Mouse (Mus musculus): ENCODE measurements around the gene Snx6. TPM values are rescaled to one million over a fixed set of nuclear protein-coding genes. Genes with fewer than 3 reads are reported as not detected.
"Not testable (repeated sequence)": the region's sequence is repeated elsewhere in the genome, so short reads cannot be mapped to it uniquely, and the experiment has no call there.

The Snx6 gene
- polyA plus RNA-seq, 1 experiment from 2014 or later = 201 TPM

DNA sequence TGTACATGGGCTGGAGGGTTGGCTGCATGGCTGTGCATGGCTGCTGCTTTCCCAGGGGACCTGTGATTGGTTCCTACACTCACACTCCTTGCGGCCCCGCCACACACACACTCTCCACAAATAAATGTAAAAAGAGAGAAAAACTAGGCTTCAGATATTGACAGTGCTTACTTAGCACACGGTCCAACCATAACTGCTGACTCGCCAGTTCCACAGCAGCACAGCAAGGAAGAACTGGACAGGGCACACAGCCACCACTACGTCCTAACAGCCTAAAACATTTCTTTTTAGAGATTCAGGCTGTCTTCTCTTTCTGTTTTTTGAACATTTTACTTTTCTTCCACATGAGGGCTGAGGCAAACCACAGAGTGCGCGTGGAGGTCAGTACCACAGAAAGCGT, 4.0 kb downstream of the Snx6 start:
- Histone ChIP-seq H3K9ac (replicated peaks) (no peak overlapping the region), H3K27me3 (no peaks in the 10 kb centered on the region), H3K4me3 (no peak overlapping the region), H3K4me1 (peaks cover 42% of the 10 kb centered on the region), H3K9me3 (no peaks in the 10 kb centered on the region), H3K4me2 (replicated peaks) (no peak overlapping the region), H3K27ac (replicated peaks) (no peak overlapping the region), H3K36me3 (peaks cover 7% of the 10 kb centered on the region; the same call in 1 of the 2 replicates)
- WGBS = 93% methylated on average over 8 of the region's 8 CpGs
- no peak for ATAC-seq (ENCODE audit: low FRiP score, low read depth)

- Histone ChIP-seq H3K4me3 (no peak overlapping the region), H3K36me3 (peaks cover 10% of the 10 kb centered on the region), H3K27ac (replicated peaks) (no peak overlapping the region), H3K9ac (replicated peaks) (no peak overlapping the region), H3K4me1 (peaks cover 36% of the 10 kb centered on the region), H3K9me3 (no peaks in the 10 kb centered on the region), H3K27me3 (no peaks in the 10 kb centered on the region), H3K4me2 (replicated peaks) (0 out of 2 replicates have a peak overlapping the region, but pooled peaks have one; percentile 4)
- peak; percentile 63; the same call in 1 of the 2 replicates for ATAC-seq (ENCODE audit: low FRiP score, low read depth)
- WGBS = 22% methylated on average over 11 of the region's 11 CpGs
These were observed 6.0 kb downstream of the Snx6 start for GRCm38 (mm10) chr12:54789346-54790143.

DNA sequence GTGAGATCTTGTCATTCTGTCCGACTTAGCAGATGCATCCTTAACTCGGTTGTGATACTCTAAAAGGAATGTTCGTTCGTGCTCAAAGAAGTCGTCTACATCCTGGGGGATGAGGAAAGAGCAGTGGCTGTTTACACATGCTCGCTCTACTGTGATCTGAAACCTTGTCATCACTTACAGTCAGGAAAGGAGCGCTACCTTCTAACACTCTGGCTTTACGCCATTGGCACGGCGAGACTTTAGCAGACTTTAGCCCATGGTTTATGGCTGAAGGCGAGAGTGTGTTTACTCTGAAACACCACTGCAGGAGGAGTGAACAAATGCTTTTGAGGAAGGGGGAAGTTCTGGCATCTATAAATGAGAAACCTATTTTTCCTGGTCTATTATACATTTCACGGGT, 31.9 kb downstream of the Snx6 start:
- Histone ChIP-seq H3K4me3 (no peak overlapping the region), H3K4me2 (replicated peaks) (no peak overlapping the region), H3K9me3 (no peaks in the 10 kb centered on the region), H3K27me3 (no peaks in the 10 kb centered on the region), H3K27ac (replicated peaks) (no peak overlapping the region), H3K4me1 (no peaks in the 10 kb centered on the region), H3K36me3 (peaks cover 83% of the 10 kb centered on the region), H3K9ac (replicated peaks) (no peak overlapping the region)
- WGBS = 95% methylated on average over 12 of the region's 12 CpGs
- no peak for ATAC-seq (ENCODE audit: low FRiP score, low read depth)

DNA sequence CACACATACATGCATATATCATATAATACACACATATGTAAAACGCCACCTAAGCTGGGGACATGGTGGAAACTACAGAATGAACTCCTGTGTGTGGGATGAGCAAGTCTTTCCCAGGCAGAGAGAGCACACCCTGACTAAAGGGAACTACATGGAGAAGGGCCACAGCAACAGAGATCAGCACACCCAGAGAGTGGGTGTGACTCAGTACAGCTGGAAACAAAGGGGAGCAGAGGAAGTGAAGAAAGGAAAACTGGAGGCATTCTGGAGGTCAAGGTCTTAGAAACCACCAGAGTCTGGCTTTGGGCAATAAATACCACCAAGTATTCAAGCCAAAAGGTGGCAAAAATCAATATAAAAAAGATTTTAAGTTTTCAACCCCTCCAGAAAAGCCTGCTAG, 34.8 kb downstream of the Snx6 start:
- Histone ChIP-seq H3K9me3 (no peaks in the 10 kb centered on the region), H3K27me3 (no peaks in the 10 kb centered on the region), H3K9ac (replicated peaks) (no peak overlapping the region), H3K4me2 (replicated peaks) (no peak overlapping the region), H3K4me3 (no peak overlapping the region), H3K27ac (replicated peaks) (no peak overlapping the region), H3K36me3 (peaks cover 85% of the 10 kb centered on the region), H3K4me1 (no peaks in the 10 kb centered on the region)
- no peak for ATAC-seq (ENCODE audit: low FRiP score, low read depth)
- WGBS = 87% methylated on average over 1 of the region's 1 CpGs

- H3K9me3 ChIP-seq = no peaks in the 10 kb centered on the region
- no peak overlapping the region for H3K9ac ChIP-seq (replicated peaks)
- WGBS = 91% methylated on average over 2 of the region's 2 CpGs
- no peaks in the 10 kb centered on the region for H3K27me3 ChIP-seq
- H3K27ac ChIP-seq (replicated peaks) = no peak overlapping the region
- H3K36me3 ChIP-seq = peaks cover 79% of the 10 kb centered on the region
- no peak overlapping the region for H3K4me3 ChIP-seq
- no peaks in the 10 kb centered on the region for H3K4me1 ChIP-seq
- no peak overlapping the region for H3K4me2 ChIP-seq (replicated peaks)
- no peak for ATAC-seq (ENCODE audit: low FRiP score, low read depth)
These were observed 36.7 kb downstream of the Snx6 start for GRCm38 (mm10) chr12:54758846-54759245.

DNA sequence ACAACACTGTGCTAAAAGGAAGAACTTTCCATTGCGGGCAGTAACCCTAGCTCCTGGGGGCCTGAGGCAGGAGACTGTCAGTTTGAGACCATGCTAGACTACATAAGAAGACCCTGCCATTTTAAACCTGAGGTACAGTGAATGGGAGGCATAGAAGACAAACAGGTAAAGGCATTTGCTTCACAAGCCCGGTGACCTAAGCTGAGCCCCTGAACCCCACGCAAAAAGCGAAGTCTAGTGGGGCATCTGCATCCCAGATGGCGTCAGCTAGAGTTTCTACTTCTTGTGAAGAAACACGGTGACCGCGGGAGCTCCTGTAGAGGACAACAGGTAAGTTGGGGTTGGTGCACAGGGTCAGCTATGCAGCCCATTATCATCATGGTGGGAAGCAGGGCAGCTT, 46.9 kb downstream of the Snx6 start:
- Histone ChIP-seq H3K9me3 (no peaks in the 10 kb centered on the region), H3K9ac (replicated peaks) (no peak overlapping the region), H3K4me2 (replicated peaks) (no peak overlapping the region), H3K4me3 (no peak overlapping the region), H3K27me3 (no peaks in the 10 kb centered on the region), H3K4me1 (no peaks in the 10 kb centered on the region), H3K36me3 (peaks cover 69% of the 10 kb centered on the region), H3K27ac (replicated peaks) (no peak overlapping the region)
- WGBS = 94% methylated on average over 8 of the region's 8 CpGs
- no peak for ATAC-seq (ENCODE audit: low FRiP score, low read depth)

- not testable (repeated sequence) for H3K27me3 ChIP-seq; H3K36me3 ChIP-seq; H3K4me1 ChIP-seq; H3K9ac ChIP-seq (replicated peaks); H3K27ac ChIP-seq (replicated peaks); H3K9me3 ChIP-seq
- ATAC-seq (ENCODE audit: low FRiP score, low read depth) = peak; percentile 60
- Histone ChIP-seq H3K4me2 (replicated peaks) (peak overlapping the region; percentile 34; the same call in 1 of the 2 replicates), H3K4me3 (0 out of 2 replicates have a peak overlapping the region, but pooled peaks have one; percentile 19)
- WGBS = 0% methylated on average over 13 of the region's 33 CpGs
These were observed 56.8 kb downstream of the Snx6 start for GRCm38 (mm10) chr12:54738661-54739243.

DNA sequence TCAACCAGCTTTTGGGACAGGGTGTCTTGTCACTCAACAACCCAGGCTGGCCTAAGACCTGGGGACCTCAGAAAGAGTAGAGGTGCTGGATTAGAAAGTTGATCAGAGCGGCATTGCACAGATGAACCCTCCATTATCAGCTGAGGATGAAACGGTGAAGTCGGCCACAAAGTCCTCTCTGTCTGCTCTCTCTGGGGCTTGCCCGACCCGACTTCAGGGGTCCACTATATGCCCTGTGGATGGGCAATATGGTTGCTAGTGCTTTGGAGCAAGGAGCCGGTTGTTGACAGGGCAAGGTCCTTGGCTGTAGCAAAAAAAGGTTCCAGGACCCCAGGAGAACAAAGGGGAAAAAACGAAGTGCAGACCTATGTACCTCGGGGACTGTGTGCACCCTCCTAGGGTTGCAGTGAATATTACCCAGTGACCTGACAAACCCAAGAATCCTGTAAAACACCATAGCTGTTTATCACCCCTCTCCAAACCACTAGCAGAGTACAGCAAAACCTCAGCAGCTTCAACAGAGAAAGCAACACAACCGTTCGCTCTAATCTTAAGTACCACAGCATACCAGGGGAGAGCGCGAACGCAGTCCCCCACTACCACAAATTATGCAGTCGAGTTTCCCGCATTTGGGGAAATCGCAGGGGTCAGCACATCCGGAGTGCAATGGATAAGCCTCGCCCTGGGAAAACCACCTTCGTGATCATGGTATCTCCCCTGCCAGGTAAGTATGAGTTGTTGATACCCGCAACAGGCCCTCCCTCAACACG, 57.4 kb downstream of the Snx6 start:
- not testable (repeated sequence) for H3K27me3 ChIP-seq; H3K36me3 ChIP-seq; H3K4me1 ChIP-seq; H3K27ac ChIP-seq (replicated peaks); H3K4me2 ChIP-seq (replicated peaks); H3K9me3 ChIP-seq; H3K4me3 ChIP-seq; H3K9ac ChIP-seq (replicated peaks)
- no CpG with 5 or more reads among the region's 21 CpGs for WGBS
- peak; percentile 79 for ATAC-seq (ENCODE audit: low FRiP score, low read depth)

- not testable (repeated sequence) for H3K9ac ChIP-seq (replicated peaks); H3K4me2 ChIP-seq (replicated peaks); H3K36me3 ChIP-seq; H3K27ac ChIP-seq (replicated peaks); H3K4me1 ChIP-seq; H3K4me3 ChIP-seq; H3K9me3 ChIP-seq; H3K27me3 ChIP-seq
- 0% methylated on average over 8 of the region's 49 CpGs for WGBS
- peak; percentile 59 for ATAC-seq (ENCODE audit: low FRiP score, low read depth)
These were observed 61.0 kb downstream of the Snx6 start for GRCm38 (mm10) chr12:54734307-54735131.

GRCm38 (mm10) chr12:54729140-54730059, 66.1 kb downstream of the Snx6 start:
- not testable (repeated sequence) for H3K27ac ChIP-seq (replicated peaks); H3K4me1 ChIP-seq; H3K27me3 ChIP-seq; H3K4me2 ChIP-seq (replicated peaks); H3K36me3 ChIP-seq; H3K4me3 ChIP-seq; H3K9ac ChIP-seq (replicated peaks); H3K9me3 ChIP-seq
- WGBS = no CpG with 5 or more reads among the region's 56 CpGs
- ATAC-seq (ENCODE audit: low FRiP score, low read depth) = peak; percentile 94
